Mouse (Mus musculus): ENCODE results near the gene Zscan18. TPM values are rescaled to one million over a fixed set of nuclear protein-coding genes. Genes with fewer than 3 reads are reported as not detected.

The Zscan18 gene
- total RNA-seq, 2 experiments from 2014 or later = 22.1 to 23.4 TPM

DNA sequence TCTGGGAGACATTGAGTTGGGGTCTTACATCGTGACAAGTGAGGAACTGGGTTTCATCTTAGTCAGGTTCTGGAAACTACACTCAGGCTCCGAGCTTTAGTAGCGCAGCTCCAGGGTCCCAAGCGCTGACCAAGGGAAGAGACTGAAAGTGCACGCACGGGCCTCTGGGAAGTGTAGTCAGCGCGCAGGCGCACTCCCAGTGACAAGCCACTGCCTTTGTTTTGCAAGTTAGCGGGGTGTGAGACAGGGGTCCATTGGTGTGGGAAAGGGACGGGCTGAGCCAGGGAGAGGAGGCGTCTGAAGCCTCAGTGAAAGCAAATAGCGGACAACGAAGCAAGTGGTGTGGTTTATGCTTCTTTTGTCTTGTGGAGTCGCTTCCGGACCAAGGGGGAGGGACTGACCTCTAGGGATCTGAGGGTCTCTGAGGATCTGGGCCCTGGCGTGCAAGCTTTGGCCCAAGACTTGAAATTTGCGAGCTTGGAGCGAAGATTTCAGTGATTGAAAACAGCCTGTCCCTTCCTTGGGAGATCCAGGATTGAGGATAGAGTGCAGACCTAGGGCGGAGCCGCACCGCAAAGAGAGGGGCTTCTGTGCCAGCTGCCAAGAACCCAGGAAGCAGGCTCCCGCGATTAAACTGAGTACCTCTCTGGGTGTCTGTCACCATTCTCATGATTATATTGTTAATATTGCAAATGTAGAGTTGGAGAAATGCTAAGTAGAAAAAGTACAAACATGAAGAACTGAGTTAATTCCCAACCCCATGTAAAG is 53.8 kb downstream of the Zscan18 start:
- intact Hi-C loops (cut with DNase I) = no loop called here
- no peak for DNase-seq (ENCODE audit: extremely low spot score in 1 of 2, low spot score in 2 of 2)

DNA sequence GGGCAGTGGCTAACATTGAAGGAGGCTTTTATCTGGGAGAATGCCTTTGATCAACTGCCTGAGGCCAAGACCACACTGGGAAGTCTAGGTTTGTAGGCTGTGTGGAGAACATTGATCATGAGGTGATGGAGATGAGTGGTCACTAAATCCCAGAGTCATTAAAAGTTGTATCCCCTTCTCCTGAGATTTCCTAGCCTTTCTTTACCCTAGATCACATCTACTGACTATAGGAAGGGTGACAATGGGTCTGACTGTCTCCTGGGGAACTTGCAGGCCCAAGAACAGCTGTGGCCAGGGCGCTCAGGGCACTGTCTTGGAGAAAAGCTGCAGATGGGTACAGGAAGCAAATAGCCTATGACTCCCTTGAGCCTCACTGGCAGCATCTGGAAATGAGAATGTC is 68.5 kb downstream of the Zscan18 start, which contains the start of gene Vmn2r56:
TSS of gene Vmn2r56 (minus strand) at position 101 of the 400 bp plus-strand sequence.
- intact Hi-C loops (cut with DNase I) = no loop called here
- DNase-seq (ENCODE audit: extremely low spot score in 1 of 2, low spot score in 2 of 2) = no peak

Other genes starting within 250 kb of the Zscan18 start
- under 1 TPM; 0.06 to 0.08 TPM for gene Vmn2r53, start 194.8 kb downstream of the Zscan18 start, total RNA-seq (2021)
- not detected for gene Vmn2r54, start 163.3 kb downstream of the Zscan18 start, total RNA-seq (2021)
- under 1 TPM in 1 of 2 experiments, not detected in 1; 0.16 TPM for gene Vmn2r55, start 118.6 kb downstream of the Zscan18 start, total RNA-seq (2021)
- under 1 TPM; 0.04 to 0.11 TPM for gene Vmn2r56, start 68.6 kb downstream of the Zscan18 start, total RNA-seq (2021)
- 10 to 100 TPM; 20.2 to 20.9 TPM for gene Zfp329, start 15.2 kb upstream of the Zscan18 start, total RNA-seq (2021)
- 10 to 100 TPM; 14.5 to 16.7 TPM for gene Zfp110, start 31.1 kb upstream of the Zscan18 start, total RNA-seq (2021)
- gene Zfp128, start 77.5 kb upstream of the Zscan18 start, total RNA-seq (2021) = 1 to 10 TPM; 7.5 to 7.7 TPM
- 10 to 100 TPM; 11.2 to 12.3 TPM for gene Zscan22, start 94.2 kb upstream of the Zscan18 start, total RNA-seq (2021)
- gene Rps5, start 118.7 kb upstream of the Zscan18 start, total RNA-seq (2021) = 100 to 1,000 TPM; 507 to 513 TPM
- gene Rnf225, start 123.8 kb upstream of the Zscan18 start, total RNA-seq (2021) = 1 to 10 TPM; 1.3 to 1.6 TPM
- 10 to 100 TPM; 15.3 to 16.7 TPM for gene Zfp324, start 162.2 kb upstream of the Zscan18 start, total RNA-seq (2021)
- gene Zfp446, start 174.2 kb upstream of the Zscan18 start, total RNA-seq (2021) = 1 to 10 TPM; 6.5 to 8.0 TPM
- gene Slc27a5, start 194.6 kb upstream of the Zscan18 start, total RNA-seq (2021) = under 1 TPM in 1 of 2 experiments, not detected in 1; 0.20 TPM
- gene Trim28, start 195.5 kb upstream of the Zscan18 start, total RNA-seq (2021) = 100 to 1,000 TPM; 252 to 265 TPM
- gene Zbtb45, start 206.4 kb upstream of the Zscan18 start, total RNA-seq (2021) = 10 to 100 TPM; 31.3 to 32.1 TPM
- gene Chmp2a, start 231.2 kb upstream of the Zscan18 start, total RNA-seq (2021) = 100 to 1,000 TPM; 133 to 134 TPM
- 100 to 1,000 TPM; 221 to 229 TPM for gene Ube2m, start 234.6 kb upstream of the Zscan18 start, total RNA-seq (2021)

Data from left cerebral cortex, postnatal 10 days (tissue).